Mouse (Mus musculus) ovary, postnatal 14 days (tissue): Measurements from ENCODE around the gene Fer.

Experiments used
- DNase-seq: peaks from one replicate; pipeline ENCODE4 v3.0.0; 2022; ENCODE audit warnings: low spot score

Fer gene

GRCm38 (mm10) chr17:63871773-63872172 is 8.9 kb downstream of the Fer start:
- no peak for DNase-seq

- no peak for DNase-seq
Observed at GRCm38 (mm10) chr17:63878889-63879288, 16.0 kb downstream of the Fer start.

DNA sequence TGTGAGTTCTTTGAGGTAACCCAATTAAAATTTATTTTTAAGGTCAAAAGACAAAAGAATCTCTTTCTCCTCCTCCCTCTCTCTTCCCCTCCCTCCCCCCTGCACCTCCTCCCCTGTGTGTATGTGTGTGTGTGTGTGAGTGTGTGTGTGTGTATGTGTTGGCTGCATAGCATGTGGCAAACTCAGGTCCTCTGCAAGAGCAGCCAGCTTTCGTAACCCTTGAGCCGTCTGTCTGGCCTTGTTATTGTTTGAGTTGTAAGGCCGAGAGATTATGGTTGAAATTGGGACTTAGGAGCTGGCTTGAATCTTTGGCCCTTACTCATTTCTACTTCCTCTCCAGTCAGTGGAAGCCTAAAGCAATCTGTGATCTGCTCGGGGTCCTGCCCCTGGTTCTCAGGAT is 17.1 kb downstream of the Fer start:
- DNase-seq: no peak

DNA sequence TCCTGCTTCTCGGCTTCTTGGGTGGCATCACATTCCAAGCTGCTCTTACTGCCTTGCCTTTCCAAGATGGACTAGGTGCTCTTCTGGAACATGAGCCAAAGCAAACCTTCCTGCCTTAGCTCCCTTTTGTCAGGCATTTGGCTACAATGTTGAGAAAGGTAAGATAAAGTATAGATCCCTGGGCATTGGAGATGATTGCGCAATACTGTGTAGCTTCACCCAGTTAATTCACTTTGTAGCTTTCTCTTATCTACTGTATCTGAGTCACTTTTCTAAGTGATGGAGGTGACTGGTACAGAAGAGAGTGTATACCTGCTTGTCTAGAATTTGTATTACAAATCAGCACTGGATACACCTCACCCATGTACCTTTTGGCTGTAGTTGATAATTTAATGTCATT is 24.1 kb downstream of the Fer start:
- DNase-seq: no peak

DNA sequence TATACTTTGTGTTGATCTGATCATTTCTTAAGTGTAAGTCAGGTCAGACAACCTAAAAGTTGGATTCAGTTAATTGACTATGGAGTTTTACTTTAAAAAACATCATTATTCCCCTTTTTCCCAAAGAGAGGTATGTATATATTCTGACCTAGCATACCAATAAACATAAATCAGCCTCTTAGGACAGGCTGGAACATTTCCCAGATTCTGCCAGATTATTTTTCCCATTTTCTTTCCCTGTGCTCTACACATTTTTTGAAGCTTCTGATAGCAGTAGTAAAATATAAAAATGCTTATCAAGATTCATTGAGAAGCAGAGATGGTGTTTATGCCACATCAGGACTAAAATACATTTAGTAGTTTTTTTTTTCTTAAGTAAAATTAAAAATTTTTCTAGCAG is 27.7 kb downstream of the Fer start:
- DNase-seq: no peak

- no peak for DNase-seq
Observed at GRCm38 (mm10) chr17:63895829-63896228, 33.0 kb downstream of the Fer start.

GRCm38 (mm10) chr17:63897050-63897449 is 34.2 kb downstream of the Fer start:
- no peak for DNase-seq

GRCm38 (mm10) chr17:63909297-63909696 is 46.4 kb downstream of the Fer start:
- no peak for DNase-seq

DNA sequence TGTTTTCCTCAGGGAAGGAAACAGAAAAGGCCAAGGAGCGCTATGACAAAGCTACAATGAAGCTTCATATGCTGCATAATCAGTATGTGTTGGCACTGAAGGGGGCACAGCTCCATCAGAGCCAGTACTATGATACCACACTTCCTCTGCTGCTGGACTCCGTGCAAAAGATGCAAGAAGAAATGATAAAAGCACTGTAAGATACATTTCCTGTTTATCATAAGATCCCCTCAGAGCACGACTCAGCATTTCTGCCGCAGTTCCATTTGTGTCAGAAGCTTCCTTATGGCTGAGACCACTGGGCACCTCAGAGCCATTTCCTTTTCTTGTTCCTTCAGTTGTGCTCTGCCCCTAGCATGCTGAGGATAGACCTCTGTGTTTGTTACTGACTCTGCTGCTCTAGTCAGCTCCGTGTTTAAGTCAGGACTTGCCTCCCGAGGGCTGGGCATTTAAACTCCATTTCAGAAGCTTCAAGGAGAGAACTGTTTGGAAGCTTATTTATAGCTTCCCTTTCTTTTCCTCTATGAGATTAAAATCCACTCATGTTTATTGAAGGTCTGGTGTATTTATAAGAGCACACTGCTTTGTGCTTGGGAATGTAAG is 58.8 kb downstream of the Fer start:
- no peak for DNase-seq

GRCm38 (mm10) chr17:63925581-63925980 is 62.7 kb downstream of the Fer start:
- DNase-seq: no peak

DNA sequence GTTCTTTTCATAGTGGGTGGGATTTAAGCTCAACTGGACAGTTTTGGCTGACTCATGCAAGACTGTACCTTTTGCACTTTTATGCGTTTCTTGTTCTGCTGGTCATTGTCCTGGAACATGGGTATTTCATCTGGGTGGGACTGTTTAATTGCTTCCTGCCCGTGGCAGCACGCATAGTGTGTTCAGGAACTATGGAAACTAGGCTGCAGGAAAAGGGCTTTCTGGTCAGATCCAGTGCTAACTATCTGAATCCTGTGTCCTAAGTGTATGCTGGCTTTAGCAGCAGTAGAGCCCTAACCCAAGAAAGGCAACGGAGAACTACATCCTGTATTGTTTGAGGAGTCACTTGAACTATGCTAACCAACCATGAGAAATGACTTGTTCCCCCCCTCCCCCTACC is 67.8 kb downstream of the Fer start:
- DNase-seq: no peak

DNA sequence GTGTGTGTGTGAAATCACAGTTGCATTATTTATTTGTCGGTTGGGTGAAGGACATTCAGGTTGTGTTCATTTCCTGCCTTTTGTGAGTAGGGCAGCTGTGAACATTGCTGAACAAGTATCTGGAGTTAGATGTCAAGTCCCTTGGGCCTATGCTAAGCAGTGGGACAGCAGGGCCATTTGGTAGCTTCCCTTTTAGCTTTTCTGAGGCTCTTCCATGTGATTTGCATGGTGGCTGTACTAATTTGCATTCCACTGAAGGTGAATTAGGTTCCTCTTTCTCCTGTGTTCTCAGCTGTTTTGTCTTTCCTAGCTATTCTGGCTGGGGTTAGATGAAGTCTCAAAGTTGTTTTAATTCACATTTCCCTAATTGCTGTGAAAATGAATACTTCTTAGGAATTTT is 68.7 kb downstream of the Fer start:
- DNase-seq: no peak

DNA sequence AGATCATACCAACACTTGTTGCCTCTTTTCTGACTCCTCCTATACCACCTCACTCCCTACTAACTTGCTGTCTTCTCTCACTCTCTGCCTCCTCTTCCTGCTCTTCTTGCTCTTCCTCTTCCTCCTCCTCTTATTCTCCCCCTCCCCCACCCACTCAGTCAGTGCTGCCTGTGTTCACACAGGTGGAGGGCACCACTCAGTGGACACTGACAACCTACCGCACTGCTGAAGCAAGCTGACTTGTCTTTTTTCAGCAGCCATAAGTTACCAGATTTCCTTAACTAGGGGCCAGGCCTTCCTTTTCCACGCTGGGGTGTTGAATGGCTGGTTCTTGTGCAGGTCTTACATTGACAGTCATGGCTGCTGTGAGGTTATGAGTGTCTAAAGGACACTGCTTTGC is 72.5 kb downstream of the Fer start:
- DNase-seq: no peak

- DNase-seq: no peak
Observed at GRCm38 (mm10) chr17:63937886-63938285, 75.0 kb downstream of the Fer start.

- DNase-seq: no peak
Observed at GRCm38 (mm10) chr17:63946772-63947171, 83.9 kb downstream of the Fer start.

- no peak for DNase-seq
Observed at GRCm38 (mm10) chr17:63948811-63949210, 85.9 kb downstream of the Fer start.

- no peak for DNase-seq
Observed at GRCm38 (mm10) chr17:63951436-63951835, 88.6 kb downstream of the Fer start.

- DNase-seq: no peak
Observed at GRCm38 (mm10) chr17:63967091-63967490, 104.2 kb downstream of the Fer start.

DNA sequence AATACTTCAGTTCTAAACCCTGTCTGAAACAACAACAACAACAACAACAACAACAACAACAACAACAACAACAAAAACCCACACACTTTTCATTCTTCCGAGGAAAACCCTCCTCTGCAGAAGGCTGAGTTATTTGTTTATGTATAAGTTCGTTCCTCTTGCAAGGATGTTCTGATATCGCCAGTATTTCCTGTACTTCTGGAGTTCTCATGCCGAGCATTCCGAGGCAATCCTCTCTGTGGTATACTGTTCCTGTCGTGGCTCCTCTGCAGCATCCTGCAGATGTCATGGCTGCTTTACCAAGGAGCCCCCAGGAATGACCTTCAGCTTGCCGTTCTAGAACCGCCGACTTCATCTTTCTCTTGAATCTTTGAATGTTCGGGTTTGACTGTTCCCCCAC is 106.6 kb downstream of the Fer start:
- DNase-seq: no peak

GRCm38 (mm10) chr17:63970239-63970638 is 107.4 kb downstream of the Fer start:
- DNase-seq: no peak

GRCm38 (mm10) chr17:63970939-63971338 is 108.1 kb downstream of the Fer start:
- DNase-seq: no peak

DNA sequence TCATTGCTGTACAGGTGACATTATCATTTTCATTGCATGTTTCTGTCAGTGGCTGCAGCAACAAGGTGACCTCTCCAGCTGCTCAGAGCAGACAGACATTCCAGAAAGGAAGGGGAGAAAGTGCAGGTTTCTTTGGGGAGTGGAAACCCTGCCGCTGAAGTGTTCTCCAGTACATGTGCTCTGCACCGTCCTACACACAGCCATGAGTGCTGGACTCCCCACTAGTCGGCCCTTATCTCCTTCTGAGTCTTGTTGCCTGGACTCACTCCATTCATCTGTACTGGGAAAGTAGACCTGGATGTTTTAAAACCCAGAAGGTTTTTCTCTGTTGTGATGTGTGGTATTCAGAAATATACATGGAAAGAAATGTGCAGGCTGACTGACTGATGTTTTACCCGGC is 109.3 kb downstream of the Fer start:
- DNase-seq: no peak

DNA sequence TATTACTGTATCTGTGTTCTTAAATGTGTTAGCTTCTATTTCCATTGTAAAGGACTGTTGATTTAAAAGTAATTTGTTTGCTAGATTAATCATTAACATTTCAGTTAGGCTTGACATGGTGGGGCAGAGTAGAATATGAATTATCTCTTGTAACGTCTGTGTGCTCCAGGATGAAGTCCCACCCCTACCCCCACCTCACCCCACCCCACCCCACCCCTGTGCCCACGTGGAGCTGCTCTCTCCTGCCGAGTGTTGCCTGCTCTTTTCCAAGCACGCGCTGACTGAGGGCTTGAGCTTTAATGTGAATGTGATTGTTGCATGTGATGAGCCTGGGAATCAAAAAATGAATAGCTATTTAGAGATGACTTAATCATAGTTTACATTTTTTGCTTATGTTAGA is 110.9 kb downstream of the Fer start:
- DNase-seq: no peak

- no peak for DNase-seq
Observed at GRCm38 (mm10) chr17:63974253-63974652, 111.4 kb downstream of the Fer start.
